Mouse (Mus musculus): Measurements from ENCODE around the gene Hspa1l. TPM values are rescaled to one million over a fixed set of nuclear protein-coding genes. Genes with fewer than 3 reads are reported as not detected.

Gene Hspa1l
- polyA plus RNA-seq, 1 experiment from 2014 or later = 1.6 TPM

DNA sequence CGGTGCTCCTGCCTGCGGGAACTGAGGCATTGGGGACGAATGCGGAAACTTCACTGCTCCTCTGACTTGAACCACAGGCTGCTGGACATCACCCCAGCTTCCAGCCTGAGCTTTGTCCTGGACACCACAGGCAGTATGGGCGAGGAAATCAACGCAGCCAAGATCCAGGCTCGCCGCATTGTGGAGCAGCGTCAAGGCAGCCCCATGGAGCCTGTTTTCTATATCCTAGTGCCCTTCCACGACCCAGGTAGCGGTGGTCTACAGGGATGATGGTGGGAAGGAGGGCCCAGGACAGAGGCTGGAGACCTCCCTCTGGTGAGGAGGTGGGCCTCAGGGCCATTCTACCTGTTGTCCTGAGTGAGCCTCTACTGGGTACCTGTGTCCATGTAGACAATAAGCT is 47.4 kb downstream of the Hspa1l start:
- WGBS = 72% methylated on average over 11 of the region's 11 CpGs
- Histone ChIP-seq H3K4me3 (replicated peaks; ENCODE audit: low read depth, low read length) (no peak overlapping the region), H3K9ac (replicated peaks; ENCODE audit: low read length) (no peak overlapping the region), H3K27ac (replicated peaks; ENCODE audit: low read depth, low read length) (no peak overlapping the region), H3K27me3 (ENCODE audit: control insufficient read depth, insufficient read depth, low read length) (no peaks in the 10 kb centered on the region), H3K36me3 (ENCODE audit: control insufficient read depth, insufficient read depth, low read length) (peaks cover 21% of the 10 kb centered on the region), H3K9me3 (ENCODE audit: control insufficient read depth, low read length) (no peaks in the 10 kb centered on the region), H3K4me2 (ENCODE audit: low read length) (no peak overlapping the region), H3K4me1 (ENCODE audit: control insufficient read depth, insufficient read depth, low read length) (peaks cover 3% of the 10 kb centered on the region; the same call in 1 of the 2 replicates)
- DNase-seq = no peak
- ATAC-seq (ENCODE audit: low FRiP score, low TSS enrichment) = no peak

DNA sequence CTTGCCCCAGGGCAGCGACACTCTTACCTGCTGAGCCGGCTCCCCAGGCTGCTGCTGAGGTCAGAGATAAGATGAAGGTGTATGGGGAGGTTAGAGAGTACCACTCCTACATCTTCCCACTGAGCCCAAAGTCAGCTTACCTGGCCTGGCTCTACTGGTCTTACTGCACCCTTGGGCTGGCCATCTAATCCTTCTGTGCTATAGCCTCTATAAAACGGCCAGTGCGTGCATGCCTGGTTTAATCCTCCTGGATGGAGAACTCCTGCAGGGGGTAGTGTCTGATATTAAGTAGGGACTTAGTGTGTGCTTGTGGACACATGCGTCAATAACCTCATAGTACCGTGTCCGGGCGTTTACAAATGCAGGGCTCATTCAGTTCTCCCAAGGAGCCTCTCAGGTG is 48.0 kb downstream of the Hspa1l start:
- Histone ChIP-seq H3K9ac (replicated peaks; ENCODE audit: low read length) (no peak overlapping the region), H3K27me3 (ENCODE audit: control insufficient read depth, insufficient read depth, low read length) (no peaks in the 10 kb centered on the region), H3K4me3 (replicated peaks; ENCODE audit: low read depth, low read length) (no peak overlapping the region), H3K4me2 (ENCODE audit: low read length) (no peak overlapping the region), H3K9me3 (ENCODE audit: control insufficient read depth, low read length) (no peaks in the 10 kb centered on the region), H3K4me1 (ENCODE audit: control insufficient read depth, insufficient read depth, low read length) (peaks cover 3% of the 10 kb centered on the region; the same call in 1 of the 2 replicates), H3K36me3 (ENCODE audit: control insufficient read depth, insufficient read depth, low read length) (peaks cover 14% of the 10 kb centered on the region), H3K27ac (replicated peaks; ENCODE audit: low read depth, low read length) (no peak overlapping the region)
- no peak for ATAC-seq (ENCODE audit: low FRiP score, low TSS enrichment)
- 80% methylated on average over 8 of the region's 8 CpGs for WGBS
- no peak for DNase-seq

DNA sequence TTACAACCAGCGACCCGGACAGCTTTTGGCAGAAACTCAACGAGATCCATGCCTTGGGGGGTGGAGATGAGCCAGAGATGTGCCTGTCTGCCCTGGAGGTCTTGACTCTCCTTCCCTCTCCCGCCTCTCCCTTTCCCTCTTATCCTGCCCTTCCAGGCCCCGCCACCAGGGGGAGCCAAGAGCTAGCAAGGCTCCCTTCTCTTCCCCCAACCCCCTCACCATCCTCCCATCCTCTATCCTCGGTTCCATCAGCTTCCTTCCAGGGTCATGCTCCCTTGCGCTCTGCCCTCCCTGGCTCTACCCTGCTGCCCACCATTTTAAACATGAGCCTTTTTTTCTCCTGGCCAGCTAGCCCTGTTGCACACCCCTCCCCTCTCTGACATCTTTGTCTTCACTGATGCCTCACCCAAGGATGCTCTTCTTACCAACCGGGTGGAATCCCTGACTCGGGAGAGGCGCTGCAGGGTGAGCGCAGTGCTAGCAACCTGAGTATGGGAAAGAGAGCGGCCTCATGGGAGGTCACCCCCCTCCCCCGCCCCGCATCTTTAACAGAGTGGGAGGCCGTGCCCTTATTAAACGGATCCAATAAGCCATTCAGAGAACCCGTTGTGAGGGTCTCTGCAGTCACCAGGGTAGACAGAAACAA is 48.8 kb downstream of the Hspa1l start:
- WGBS = 3% methylated on average over 17 of the region's 17 CpGs
- Histone ChIP-seq H3K27ac (replicated peaks; ENCODE audit: low read depth, low read length) (0 out of 2 replicates have a peak overlapping the region, but pooled peaks have one; percentile 1), H3K27me3 (ENCODE audit: control insufficient read depth, insufficient read depth, low read length) (no peaks in the 10 kb centered on the region), H3K4me1 (ENCODE audit: control insufficient read depth, insufficient read depth, low read length) (peaks cover 3% of the 10 kb centered on the region; the same call in 1 of the 2 replicates), H3K4me3 (replicated peaks; ENCODE audit: low read depth, low read length) (no peak overlapping the region), H3K9ac (replicated peaks; ENCODE audit: low read length) (no peak overlapping the region), H3K9me3 (ENCODE audit: control insufficient read depth, low read length) (no peaks in the 10 kb centered on the region), H3K4me2 (ENCODE audit: low read length) (peak overlapping the region; percentile 13), H3K36me3 (ENCODE audit: control insufficient read depth, insufficient read depth, low read length) (peaks cover 7% of the 10 kb centered on the region; the same call in 1 of the 2 replicates)
- DNase-seq = peak; percentile 85
- peak; percentile 44; the same call in 1 of the 2 replicates for ATAC-seq (ENCODE audit: low FRiP score, low TSS enrichment)

DNA sequence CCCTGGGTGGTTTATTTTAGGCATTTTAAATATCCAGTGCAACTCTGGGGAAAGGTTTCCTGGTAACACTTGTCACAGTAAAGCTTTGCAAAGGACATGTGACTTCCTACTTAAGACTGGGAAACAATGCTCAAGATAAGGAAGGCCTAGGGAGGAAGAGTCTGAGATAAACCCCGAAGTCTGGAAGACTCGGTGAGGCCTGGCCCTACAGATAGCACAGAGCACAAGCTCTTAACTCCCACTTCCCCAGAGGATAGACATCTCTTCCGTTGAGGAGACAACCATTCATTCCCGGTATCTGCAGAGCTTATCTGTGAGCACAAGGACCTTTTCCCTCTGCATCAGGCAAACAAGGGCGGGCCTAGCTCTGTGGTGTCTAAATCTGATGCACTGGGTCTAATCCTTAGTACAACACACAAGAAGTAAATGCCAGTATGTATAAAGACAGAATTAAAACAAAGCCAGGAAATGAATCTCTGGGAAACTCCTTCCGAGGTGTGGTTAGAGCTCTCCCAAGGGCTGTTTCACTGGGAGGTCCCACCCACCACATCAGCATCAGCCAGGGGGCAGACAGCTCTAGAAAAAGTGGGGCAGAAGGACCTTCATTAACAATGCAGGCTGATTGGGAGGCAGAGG is 49.5 kb downstream of the Hspa1l start:
- no peak for ATAC-seq (ENCODE audit: low FRiP score, low TSS enrichment)
- no peak overlapping the region for H3K9ac ChIP-seq (replicated peaks; ENCODE audit: low read length)
- H3K4me2 ChIP-seq (ENCODE audit: low read length) = no peak overlapping the region
- DNase-seq = no peak
- 47% methylated on average over 6 of the region's 6 CpGs for WGBS
- no peaks in the 10 kb centered on the region for H3K27me3 ChIP-seq (ENCODE audit: control insufficient read depth, insufficient read depth, low read length)
- peaks cover 3% of the 10 kb centered on the region; the same call in 1 of the 2 replicates for H3K4me1 ChIP-seq (ENCODE audit: control insufficient read depth, insufficient read depth, low read length)
- H3K36me3 ChIP-seq (ENCODE audit: control insufficient read depth, insufficient read depth, low read length) = peaks cover 5% of the 10 kb centered on the region; the same call in 1 of the 2 replicates
- no peaks in the 10 kb centered on the region for H3K9me3 ChIP-seq (ENCODE audit: control insufficient read depth, low read length)
- 0 out of 2 replicates have a peak overlapping the region, but pooled peaks have one; percentile 1 for H3K27ac ChIP-seq (replicated peaks; ENCODE audit: low read depth, low read length)
- H3K4me3 ChIP-seq (replicated peaks; ENCODE audit: low read depth, low read length) = no peak overlapping the region

DNA sequence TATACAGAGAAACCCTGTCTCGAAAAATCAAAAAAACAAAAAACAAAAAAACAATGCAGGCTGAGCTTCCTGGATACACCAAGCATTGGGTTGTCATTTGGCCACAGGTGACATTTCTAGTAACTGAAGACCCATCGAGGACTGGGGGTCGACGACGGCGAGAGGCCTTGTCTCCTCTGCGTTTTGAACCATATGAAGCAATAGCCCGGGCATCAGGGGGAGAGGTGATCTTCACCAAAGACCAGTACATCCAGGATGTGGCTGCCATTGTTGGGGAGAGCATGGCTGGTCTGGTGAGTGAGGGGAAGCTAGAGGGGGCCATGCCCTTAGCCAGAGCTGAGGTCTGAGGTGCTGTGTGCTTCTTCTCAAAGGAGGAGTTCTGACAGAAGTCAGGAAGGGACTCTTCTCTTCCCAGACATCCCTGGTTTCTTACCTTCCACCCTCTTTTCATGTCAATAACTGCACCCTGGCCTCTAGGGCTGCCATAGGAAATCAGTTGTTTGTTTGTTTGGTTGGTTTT is 50.1 kb downstream of the Hspa1l start:
- Histone ChIP-seq H3K27me3 (ENCODE audit: control insufficient read depth, insufficient read depth, low read length) (no peaks in the 10 kb centered on the region), H3K9ac (replicated peaks; ENCODE audit: low read length) (no peak overlapping the region), H3K9me3 (ENCODE audit: control insufficient read depth, low read length) (no peaks in the 10 kb centered on the region), H3K4me3 (replicated peaks; ENCODE audit: low read depth, low read length) (no peak overlapping the region), H3K27ac (replicated peaks; ENCODE audit: low read depth, low read length) (no peak overlapping the region), H3K36me3 (ENCODE audit: control insufficient read depth, insufficient read depth, low read length) (no peaks in the 10 kb centered on the region), H3K4me2 (ENCODE audit: low read length) (no peak overlapping the region), H3K4me1 (ENCODE audit: control insufficient read depth, insufficient read depth, low read length) (peaks cover 3% of the 10 kb centered on the region; the same call in 1 of the 2 replicates)
- ATAC-seq (ENCODE audit: low FRiP score, low TSS enrichment) (no peak), DNase-seq (no peak)
- 94% methylated on average over 8 of the region's 8 CpGs for WGBS

DNA sequence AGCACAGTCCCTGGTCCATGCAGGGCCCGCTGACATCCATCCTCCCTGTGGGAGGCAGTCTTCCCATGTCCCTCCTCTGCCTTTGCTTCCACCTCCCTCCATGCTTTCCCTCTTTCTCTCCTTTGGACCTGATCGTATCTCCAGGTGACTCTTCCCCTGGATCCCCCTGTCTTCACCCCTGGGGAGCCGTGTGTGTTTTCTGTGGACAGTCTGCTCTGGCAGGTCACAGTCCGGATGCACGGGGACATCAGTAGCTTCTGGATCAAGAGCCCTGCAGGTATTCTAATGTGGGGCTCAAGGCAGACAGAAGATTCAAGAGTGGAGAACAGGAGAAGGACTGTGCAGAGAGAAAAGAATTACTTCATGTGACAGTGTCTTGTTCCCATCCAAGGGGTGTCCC is 50.7 kb downstream of the Hspa1l start:
- Histone ChIP-seq H3K27ac (replicated peaks; ENCODE audit: low read depth, low read length) (no peak overlapping the region), H3K4me1 (ENCODE audit: control insufficient read depth, insufficient read depth, low read length) (peaks cover 3% of the 10 kb centered on the region; the same call in 1 of the 2 replicates), H3K9ac (replicated peaks; ENCODE audit: low read length) (no peak overlapping the region), H3K9me3 (ENCODE audit: control insufficient read depth, low read length) (no peaks in the 10 kb centered on the region), H3K4me3 (replicated peaks; ENCODE audit: low read depth, low read length) (no peak overlapping the region), H3K27me3 (ENCODE audit: control insufficient read depth, insufficient read depth, low read length) (no peaks in the 10 kb centered on the region), H3K4me2 (ENCODE audit: low read length) (no peak overlapping the region), H3K36me3 (ENCODE audit: control insufficient read depth, insufficient read depth, low read length) (no peaks in the 10 kb centered on the region)
- ATAC-seq (ENCODE audit: low FRiP score, low TSS enrichment) (no peak), DNase-seq (no peak)
- WGBS = 87% methylated on average over 5 of the region's 5 CpGs

DNA sequence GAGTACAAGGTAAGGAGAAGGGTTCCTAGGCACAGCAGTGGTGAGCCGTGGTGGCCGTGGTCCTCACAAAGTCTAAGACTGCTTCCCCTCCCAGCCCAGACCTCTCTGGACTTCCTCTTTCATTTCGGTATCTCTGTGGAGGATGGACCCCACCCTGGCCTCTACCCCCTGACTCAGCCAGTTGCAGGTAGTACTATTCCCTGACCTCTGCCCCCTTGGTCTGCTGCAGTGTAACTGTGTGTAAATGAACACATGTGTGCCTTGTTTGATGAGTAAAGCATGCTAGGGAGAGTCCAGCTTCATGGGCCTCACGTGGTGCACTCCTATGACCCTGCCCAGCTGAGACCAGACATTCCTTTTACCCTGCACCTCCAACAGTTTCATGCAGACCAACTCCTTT is 51.3 kb downstream of the Hspa1l start:
- H3K36me3 ChIP-seq (ENCODE audit: control insufficient read depth, insufficient read depth, low read length) = no peaks in the 10 kb centered on the region
- H3K9ac ChIP-seq (replicated peaks; ENCODE audit: low read length) = no peak overlapping the region
- no peaks in the 10 kb centered on the region for H3K9me3 ChIP-seq (ENCODE audit: control insufficient read depth, low read length)
- H3K4me3 ChIP-seq (replicated peaks; ENCODE audit: low read depth, low read length) = no peak overlapping the region
- WGBS = 86% methylated on average over 4 of the region's 4 CpGs
- no peak overlapping the region for H3K27ac ChIP-seq (replicated peaks; ENCODE audit: low read depth, low read length)
- H3K27me3 ChIP-seq (ENCODE audit: control insufficient read depth, insufficient read depth, low read length) = no peaks in the 10 kb centered on the region
- DNase-seq (no peak), ATAC-seq (ENCODE audit: low FRiP score, low TSS enrichment) (no peak)
- H3K4me2 ChIP-seq (ENCODE audit: low read length) = no peak overlapping the region
- peaks cover 3% of the 10 kb centered on the region; the same call in 1 of the 2 replicates for H3K4me1 ChIP-seq (ENCODE audit: control insufficient read depth, insufficient read depth, low read length)

DNA sequence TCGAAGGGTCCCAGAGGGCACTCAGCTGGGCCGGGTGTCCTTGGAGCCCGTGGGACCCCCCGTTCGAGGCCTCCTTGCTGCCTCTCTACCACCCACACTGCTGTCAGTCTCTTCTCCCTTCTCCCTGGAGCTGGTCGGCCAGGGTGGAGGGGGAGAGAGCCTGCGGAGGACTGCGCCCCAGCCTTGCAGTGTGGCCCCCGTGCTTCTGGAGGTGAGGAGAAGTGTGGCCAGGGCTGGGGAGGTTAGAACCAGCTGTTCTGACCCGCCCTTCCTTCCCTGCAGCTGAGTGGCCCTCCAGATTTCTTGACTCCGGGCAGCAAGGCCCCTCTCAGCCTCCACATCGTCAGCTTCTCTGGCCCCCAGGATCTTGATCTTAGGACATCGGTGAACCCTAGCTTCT is 51.8 kb downstream of the Hspa1l start:
- no peak for DNase-seq

More for the DNA sequence above, 51.8 kb downstream of the Hspa1l start:
- no peaks in the 10 kb centered on the region for H3K36me3 ChIP-seq (ENCODE audit: control insufficient read depth, insufficient read depth, low read length)
- no peaks in the 10 kb centered on the region for H3K27me3 ChIP-seq (ENCODE audit: control insufficient read depth, insufficient read depth, low read length)
- H3K4me1 ChIP-seq (ENCODE audit: control insufficient read depth, insufficient read depth, low read length) = peaks cover 3% of the 10 kb centered on the region; the same call in 1 of the 2 replicates
- no peak overlapping the region for H3K9ac ChIP-seq (replicated peaks; ENCODE audit: low read length)
- H3K27ac ChIP-seq (replicated peaks; ENCODE audit: low read depth, low read length) = no peak overlapping the region
- no peak overlapping the region for H3K4me3 ChIP-seq (replicated peaks; ENCODE audit: low read depth, low read length)
- H3K4me2 ChIP-seq (ENCODE audit: low read length) = no peak overlapping the region
- ATAC-seq (ENCODE audit: low FRiP score, low TSS enrichment) = no peak
- 83% methylated on average over 13 of the region's 13 CpGs for WGBS
- no peaks in the 10 kb centered on the region for H3K9me3 ChIP-seq (ENCODE audit: control insufficient read depth, low read length)
